Mouse (Mus musculus) intestine, postnatal 0 days (tissue): ENCODE data around the gene Asb3. TPM values are rescaled to one million over a fixed set of nuclear protein-coding genes. Genes with fewer than 3 reads are reported as not detected.
A peak's percentile ranks its signal among the peaks of the same experiment; 100 is the strongest.
"Not testable (repeated sequence)": the region's sequence is repeated elsewhere in the genome, so short reads cannot be mapped to it uniquely, and the experiment has no call there.

Experiments
- ATAC-seq: fragments of 200-750 bp; cut with Nextera tagmentation; 2 replicates; pipeline ENCODE4 v1.8.0; 2017; ENCODE audit warnings: mild to moderate bottlenecking, moderate TSS enrichment, moderate library complexity
- H3K27ac ChIP-seq: fragments of 300-500 bp; sonication (generic); 2 replicates; pipeline ENCODE4 v1.5.1; 2014; ENCODE audit warnings: mild to moderate bottlenecking, low read depth, low read length, moderate library complexity
- H3K27me3 ChIP-seq: fragments of 300-500 bp; sonication (generic); replicated peaks from 2 replicates; pipeline ENCODE4 v1.6.1; 2014; ENCODE audit warnings: low read length, mixed read lengths; ENCODE audit not compliant: control insufficient read depth, insufficient read depth
- H3K36me3 ChIP-seq: fragments of 300-500 bp; sonication (generic); 2 replicates; pipeline ENCODE4 v1.6.1; 2014; ENCODE audit warnings: mild to moderate bottlenecking, moderate library complexity; ENCODE audit not compliant: control insufficient read depth, insufficient read depth
- H3K4me1 ChIP-seq: fragments of 300-500 bp; sonication (generic); replicated peaks from 2 replicates; pipeline ENCODE4 v1.6.1; 2014; ENCODE audit warnings: antibody characterized with exemption, low read length, mixed read lengths; ENCODE audit not compliant: control insufficient read depth, insufficient read depth
- H3K4me2 ChIP-seq: fragments of 300-500 bp; sonication (generic); replicated peaks from 2 replicates; pipeline ENCODE4 v1.6.1; 2014; ENCODE audit warnings: low read depth, mild to moderate bottlenecking, moderate library complexity
- H3K4me3 ChIP-seq: fragments of 300-500 bp; sonication (generic); 2 replicates; pipeline ENCODE4 v1.5.1; 2014; ENCODE audit warnings: low read depth, low read length
- H3K9ac ChIP-seq: fragments of 300-500 bp; sonication (generic); 2 replicates; pipeline ENCODE4 v1.6.1; 2014; ENCODE audit warnings: mild to moderate bottlenecking, low read depth, low read length
- H3K9me3 ChIP-seq: fragments of 300-500 bp; sonication (generic); 2 replicates; pipeline ENCODE4 v1.6.1; 2016; ENCODE audit warnings: mixed run types; ENCODE audit not compliant: control insufficient read depth
- CTCF ChIP-seq: sonication (generic); IDR thresholded peaks from 2 replicates; pipeline ENCODE4 v1.5.1; 2016; ENCODE audit warnings: low read depth, mild to moderate bottlenecking, control low read depth, antibody characterized with exemption, moderate library complexity
- WGBS: fragments of 180-500 bp; shearing (Covaris S2); extraction: QIAGEN DNeasy Blood & Tissue Kit; methylation state at CpG from one replicate; pipeline ENCODE4 v1.1.7; 2014; 5-methylcytosine and 5-hydroxymethylcytosine counted together
- polyA plus RNA-seq: library from polyadenylated mRNA; unstranded; fragments of >200 nt; fragmentation: Nextera tagmentation; extraction: Ambion mirVana; gene quantifications from 2 replicates; pipeline ENCODE4 v1.2.1, GENCODE M21; 2015

The Asb3 gene
- polyA plus RNA-seq, 1 experiment from 2014 or later = 11.1 TPM

DNA sequence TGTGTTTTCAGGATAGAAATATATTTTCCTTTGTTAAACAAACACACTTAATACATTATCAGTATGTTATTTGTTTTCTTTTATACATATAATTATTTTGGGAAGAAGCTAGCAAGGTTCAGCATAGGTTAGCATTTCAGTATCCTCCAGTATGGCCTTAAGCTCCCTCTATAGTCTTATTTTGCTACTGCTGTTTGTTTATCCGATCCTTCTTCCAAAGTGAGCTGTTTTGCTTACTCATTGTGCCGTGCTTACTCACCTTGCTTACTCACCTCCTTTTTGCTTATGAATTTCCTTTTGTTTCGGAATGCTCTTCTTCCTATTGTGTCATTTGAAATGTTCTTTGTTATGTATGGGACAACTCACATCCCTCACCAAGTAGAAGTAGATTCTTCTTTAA lies 111.5 kb downstream of the Asb3 start:
- no peak for TF ChIP-seq CTCF
- Histone ChIP-seq H3K9ac (no peak overlapping the region), H3K4me3 (no peak overlapping the region), H3K27ac (no peak overlapping the region), H3K9me3 (no peaks in the 10 kb centered on the region), H3K27me3 (no peaks in the 10 kb centered on the region), H3K4me2 (no peak overlapping the region), H3K36me3 (no peaks in the 10 kb centered on the region), H3K4me1 (no peaks in the 10 kb centered on the region)
- ATAC-seq = no peak
- 84% methylated on average over 3 of the region's 3 CpGs for WGBS

DNA sequence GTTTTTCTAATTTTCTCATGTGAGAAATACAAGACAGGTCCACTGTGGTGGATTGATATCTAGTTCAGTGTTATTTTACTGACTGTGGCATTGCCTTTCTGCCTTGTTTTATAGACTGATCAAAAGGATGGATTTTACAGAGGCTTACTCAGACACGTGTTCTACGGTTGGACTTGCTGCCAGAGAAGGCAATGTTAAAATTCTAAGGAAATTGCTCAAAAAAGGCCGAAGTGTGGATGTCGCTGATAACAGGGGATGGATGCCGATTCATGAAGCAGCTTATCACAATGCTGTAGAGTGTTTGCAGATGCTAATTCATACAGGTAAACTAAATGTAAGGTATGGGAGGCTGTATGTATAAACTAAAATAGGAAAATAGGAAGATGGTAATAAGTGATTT lies 113.0 kb downstream of the Asb3 start:
- 94% methylated on average over 5 of the region's 5 CpGs for WGBS
- Histone ChIP-seq H3K9me3 (no peaks in the 10 kb centered on the region), H3K4me1 (no peaks in the 10 kb centered on the region), H3K9ac (no peak overlapping the region), H3K36me3 (no peaks in the 10 kb centered on the region), H3K27me3 (no peaks in the 10 kb centered on the region), H3K27ac (no peak overlapping the region), H3K4me3 (no peak overlapping the region), H3K4me2 (no peak overlapping the region)
- TF ChIP-seq CTCF = no peak
- no peak for ATAC-seq

DNA sequence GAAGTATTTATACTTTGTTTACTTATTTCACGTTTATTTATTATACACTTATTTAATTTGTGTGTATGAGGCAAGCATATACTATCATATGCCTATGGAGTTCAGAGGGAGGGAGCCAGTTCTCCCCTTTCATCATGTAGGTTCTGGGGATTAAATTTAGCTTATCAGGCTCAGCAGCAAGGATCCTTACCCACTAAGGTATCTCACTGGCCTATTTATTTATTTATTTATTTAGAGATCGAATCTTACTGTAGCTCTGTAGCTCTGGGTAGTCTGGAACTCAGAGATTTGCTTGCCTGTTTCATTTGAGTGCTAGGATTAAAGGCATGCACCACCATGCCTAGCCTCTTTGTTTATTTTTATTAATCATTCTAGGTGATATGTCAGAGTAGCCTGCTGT lies 113.5 kb downstream of the Asb3 start:
- ATAC-seq = no peak
- 76% methylated on average over 2 of the region's 2 CpGs for WGBS

DNA sequence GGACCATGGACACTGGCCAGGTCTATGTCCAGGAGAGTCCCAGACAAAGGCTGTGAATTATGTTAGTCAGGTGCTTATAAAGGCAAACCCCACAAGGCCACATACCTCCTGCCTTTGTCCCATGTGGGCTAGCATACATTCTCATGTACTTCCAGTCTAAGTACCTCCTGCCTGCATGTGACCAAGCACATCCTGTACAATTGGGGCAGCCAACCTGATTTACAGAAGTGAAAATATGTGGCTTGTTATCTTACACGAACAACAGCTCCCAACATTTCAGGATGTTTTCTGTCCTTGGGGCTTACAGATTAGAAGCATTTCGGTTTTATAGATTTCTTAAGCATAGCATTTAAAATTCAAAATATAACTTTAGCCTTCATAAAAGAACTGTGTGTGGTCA lies 114.8 kb downstream of the Asb3 start:
- Histone ChIP-seq H3K36me3 (no peaks in the 10 kb centered on the region), H3K4me2 (no peak overlapping the region), H3K9ac (no peak overlapping the region), H3K27me3 (no peaks in the 10 kb centered on the region), H3K4me1 (no peaks in the 10 kb centered on the region), H3K27ac (no peak overlapping the region), H3K4me3 (no peak overlapping the region), H3K9me3 (no peaks in the 10 kb centered on the region)
- no peak for TF ChIP-seq CTCF
- ATAC-seq = no peak
- 87% methylated on average over 2 of the region's 2 CpGs for WGBS

More for the DNA sequence above, 113.5 kb downstream of the Asb3 start:
- no peak overlapping the region for H3K9ac ChIP-seq
- H3K27me3 ChIP-seq = no peaks in the 10 kb centered on the region
- no peak overlapping the region for H3K4me2 ChIP-seq
- TF ChIP-seq CTCF = no peak
- no peak overlapping the region for H3K27ac ChIP-seq
- no peaks in the 10 kb centered on the region for H3K36me3 ChIP-seq
- no peaks in the 10 kb centered on the region for H3K9me3 ChIP-seq
- no peaks in the 10 kb centered on the region for H3K4me1 ChIP-seq
- H3K4me3 ChIP-seq = no peak overlapping the region

DNA sequence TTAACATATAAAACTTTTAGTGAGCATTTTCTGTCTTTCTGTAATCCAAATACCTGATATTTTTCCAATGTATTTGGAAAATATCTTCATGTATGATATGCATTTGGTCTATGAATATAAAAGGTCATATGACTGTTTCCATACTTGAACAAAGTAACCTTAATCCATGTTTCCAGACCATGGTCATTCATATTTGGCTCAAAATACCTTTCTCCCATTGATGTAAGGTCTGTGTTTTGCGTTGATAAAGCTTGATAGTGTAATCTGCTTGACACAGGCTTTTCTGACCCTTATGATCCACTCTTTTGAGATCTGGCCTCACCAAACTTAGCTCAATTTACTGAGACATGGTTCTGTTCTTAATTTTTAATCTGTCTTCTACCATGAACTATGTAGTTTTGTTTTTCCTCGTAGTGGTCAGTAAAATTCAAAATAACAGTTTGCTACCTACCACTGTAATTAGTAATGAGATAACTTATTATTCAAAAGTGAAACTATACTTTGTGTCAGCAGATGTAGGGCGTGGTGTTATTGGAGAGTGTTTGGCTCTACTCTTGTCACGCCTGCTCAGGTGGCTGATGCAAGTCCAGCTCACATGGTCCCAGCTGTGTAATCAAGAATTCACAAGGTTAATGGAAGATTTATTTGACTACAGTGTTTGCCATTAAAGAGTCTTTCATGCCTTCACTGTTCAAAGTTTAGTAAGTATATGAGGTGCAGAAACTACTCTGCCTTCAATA lies 116.1 kb downstream of the Asb3 start:
- H3K4me3 ChIP-seq = no peak overlapping the region
- H3K9ac ChIP-seq = no peak overlapping the region
- H3K4me1 ChIP-seq = no peaks in the 10 kb centered on the region
- no peak for TF ChIP-seq CTCF
- no peaks in the 10 kb centered on the region for H3K9me3 ChIP-seq
- H3K4me2 ChIP-seq = 0 out of 2 replicates have a peak overlapping the region, but pooled peaks have one; percentile 9
- peak overlapping the region; percentile 28; the same call in 1 of the 2 replicates for H3K27ac ChIP-seq
- peak; percentile 80 for ATAC-seq
- 66% methylated on average over 4 of the region's 4 CpGs for WGBS
- no peaks in the 10 kb centered on the region for H3K36me3 ChIP-seq
- H3K27me3 ChIP-seq = no peaks in the 10 kb centered on the region

DNA sequence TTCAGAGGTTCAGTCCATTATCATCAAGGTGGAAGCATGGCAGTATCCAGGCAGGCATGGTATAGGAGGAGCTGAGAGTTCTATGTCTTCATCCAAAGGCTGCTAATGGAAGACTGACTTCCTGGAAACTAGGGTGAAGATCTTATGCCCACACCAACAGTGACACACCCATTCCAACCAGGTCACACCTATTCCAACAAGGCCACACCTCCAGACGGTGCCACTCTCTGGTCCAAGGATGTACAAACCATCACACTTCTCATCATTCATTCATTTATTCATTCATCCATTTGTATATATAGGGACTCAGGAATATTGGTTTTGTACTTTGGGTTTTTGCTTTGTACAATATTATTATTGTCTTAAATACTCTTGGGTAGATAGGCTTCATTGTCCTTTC lies 124.5 kb downstream of the Asb3 start:
- not testable (repeated sequence) for H3K4me1 ChIP-seq, H3K4me3 ChIP-seq, H3K9me3 ChIP-seq, H3K36me3 ChIP-seq, H3K27ac ChIP-seq, H3K9ac ChIP-seq, H3K4me2 ChIP-seq, ATAC-seq, H3K27me3 ChIP-seq
- WGBS = 88% methylated on average over 1 of the region's 1 CpGs

DNA sequence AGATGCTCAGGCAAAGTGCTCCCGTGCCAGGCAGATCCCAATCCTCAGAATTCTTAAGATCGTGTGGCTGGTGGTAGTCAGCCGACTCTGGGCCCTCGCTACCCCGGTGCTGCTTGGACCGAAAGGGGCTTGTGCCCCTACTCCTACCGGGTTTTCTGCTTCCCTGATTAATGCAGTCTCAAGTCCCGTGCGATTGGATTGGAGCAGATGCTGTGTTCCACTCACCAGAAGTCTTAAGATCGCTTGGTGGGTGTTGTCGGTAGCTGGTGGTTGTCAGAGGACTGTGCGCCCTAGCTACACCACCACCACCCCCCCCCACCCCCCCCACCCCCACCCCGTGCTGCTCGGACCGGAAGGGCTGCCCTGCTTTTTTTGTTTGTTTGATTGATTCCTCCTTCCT lies 132.2 kb downstream of the Asb3 start:
- not testable (repeated sequence) for H3K36me3 ChIP-seq, H3K27me3 ChIP-seq, H3K4me2 ChIP-seq, H3K4me1 ChIP-seq, H3K27ac ChIP-seq, H3K9ac ChIP-seq, H3K4me3 ChIP-seq, ATAC-seq, H3K9me3 ChIP-seq
- WGBS = 73% methylated on average over 15 of the region's 15 CpGs
